Mouse (Mus musculus): ENCODE measurements around the gene Cntn5.

DNA sequence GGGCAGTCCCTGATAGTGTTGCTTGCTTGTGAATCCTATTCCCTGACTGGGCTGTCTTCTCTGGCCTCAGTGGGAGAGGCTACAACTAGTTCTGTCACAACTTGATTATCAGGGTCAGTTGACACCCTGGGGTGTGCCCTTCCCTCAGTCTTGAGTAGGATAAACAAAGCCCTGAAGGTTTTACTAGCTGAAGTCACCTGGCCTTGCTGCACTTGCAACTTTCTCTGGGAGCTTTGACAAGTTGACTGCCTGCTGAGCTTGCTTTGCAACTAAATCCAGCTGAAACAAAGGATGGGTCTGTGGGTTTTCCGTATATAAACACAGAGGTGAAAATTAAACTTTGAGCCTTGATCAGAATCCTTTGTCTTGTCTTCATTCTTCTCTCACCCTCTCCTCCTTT is 190.9 kb downstream of the Cntn5 start:
- no peak for TF ChIP-seq POLR2A (IDR thresholded peaks at IDR 0.05; ENCODE audit: borderline replicate concordance, insufficient read depth, low read length)
- no peak for TF ChIP-seq CTCF (IDR thresholded peaks at IDR 0.05; ENCODE audit: borderline replicate concordance, insufficient read depth, low read depth, low read length)

All from cerebellum, adult 2 months (tissue).